Mouse (Mus musculus) liver, embryonic 14.5 days (tissue): ENCODE results near the gene Il10rb.

Source experiments
- CTCF ChIP-seq: IDR thresholded peaks from 2 replicates; pipeline ENCODE4 v1.5.1; 2016; ENCODE audit warnings: antibody characterized with exemption, low read depth, control low read depth
- EP300 ChIP-seq: IDR thresholded peaks from 2 replicates; pipeline ENCODE4 v1.6.1; 2016; ENCODE audit warnings: antibody characterized with exemption, low read depth

- TF ChIP-seq EP300 (no peak), CTCF (no peak)
Measured at GRCm38 (mm10) chr16:91466566-91466965, 60.6 kb downstream of the Il10rb start.
